Mouse (Mus musculus) bone marrow macrophage, adult 2 months (primary cell): ENCODE measurements around the gene Gfod1.

Experiments used
- CTCF ChIP-seq: IDR thresholded peaks from 2 replicates; pipeline ENCODE4 v1.5.1; 2012; ENCODE audit warnings: low read depth, mild to moderate bottlenecking, low read length, moderate library complexity
- POLR2A ChIP-seq: IDR thresholded peaks from 2 replicates; pipeline ENCODE4 v1.6.1; 2012; ENCODE audit warnings: mild to moderate bottlenecking, low read depth, low read length, borderline replicate concordance

DNA sequence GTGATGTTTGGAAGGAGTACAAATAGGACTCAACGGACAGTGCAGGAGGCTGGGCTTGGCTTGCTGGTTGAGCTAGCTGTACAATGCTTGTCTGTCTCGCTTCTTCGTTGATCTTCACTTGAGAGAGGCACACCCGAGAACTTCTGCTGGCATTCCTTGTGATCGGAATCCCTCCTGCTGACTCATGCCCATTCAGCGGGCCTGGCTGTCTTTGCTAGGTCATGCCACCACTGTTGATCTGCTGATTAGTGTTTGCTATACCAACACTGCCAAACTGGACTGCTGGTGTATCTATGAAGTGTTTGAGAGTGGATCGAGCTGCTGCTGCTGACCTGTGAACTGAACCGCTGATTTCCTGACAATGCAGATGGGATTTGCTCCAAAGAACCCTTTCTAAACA, 45.4 kb upstream of the Gfod1 start:
- TF ChIP-seq CTCF = no peak
- no peak for TF ChIP-seq POLR2A
